Mouse (Mus musculus): ENCODE measurements around the gene Capn11.

Capn11 gene

GRCm38 (mm10) chr17:45582715-45583355 is 76.3 kb downstream of the Capn11 start:
- DNase-seq (ENCODE audit: low read depth), result no peak

- no peak for DNase-seq (ENCODE audit: low read depth)
Measured at GRCm38 (mm10) chr17:45582188-45582587, 76.9 kb downstream of the Capn11 start.

GRCm38 (mm10) chr17:45581567-45581983 is 77.5 kb downstream of the Capn11 start:
- peak; percentile 80 for DNase-seq (ENCODE audit: low read depth)

- DNase-seq (ENCODE audit: low read depth), result no peak
Measured at GRCm38 (mm10) chr17:45580958-45581477, 78.1 kb downstream of the Capn11 start.
